Mouse (Mus musculus) testis, adult 2 months (tissue): ENCODE data around the gene Ankzf1. TPM values are rescaled to one million over a fixed set of nuclear protein-coding genes. Genes with fewer than 3 reads are reported as not detected.

Source experiments
- H3K27ac ChIP-seq: fragments of 200-500 bp; 2 replicates; pipeline ENCODE4 v1.5.1; 2012; ENCODE audit warnings: low read depth, low read length; ENCODE audit not compliant: control insufficient read depth, insufficient read depth
- H3K27me3 ChIP-seq: fragments of 200-500 bp; 2 replicates; pipeline ENCODE4 v1.6.1; 2012; ENCODE audit warnings: mild to moderate bottlenecking, low read length, moderate library complexity; ENCODE audit not compliant: control insufficient read depth, insufficient read depth
- H3K36me3 ChIP-seq: fragments of 200-500 bp; 2 replicates; pipeline ENCODE4 v1.6.1; 2012; ENCODE audit warnings: mild to moderate bottlenecking, low read length; ENCODE audit not compliant: control insufficient read depth, insufficient read depth
- H3K4me1 ChIP-seq: fragments of 200-500 bp; 2 replicates; pipeline ENCODE4 v1.6.1; 2012; ENCODE audit warnings: low read length; ENCODE audit not compliant: control insufficient read depth, insufficient read depth
- H3K4me3 ChIP-seq: fragments of 200-500 bp; 2 replicates; pipeline ENCODE4 v1.5.1; 2012; ENCODE audit warnings: low read depth, mild to moderate bottlenecking, low read length, moderate library complexity, mixed read lengths; ENCODE audit not compliant: control insufficient read depth
- CTCF ChIP-seq: fragments of 200-500 bp; IDR thresholded peaks from 2 replicates; pipeline ENCODE4 v1.5.1; 2012; ENCODE audit warnings: low read depth, mild to moderate bottlenecking, inconsistent platforms, low read length, moderate library complexity; ENCODE audit not compliant: control insufficient read depth, insufficient read depth, insufficient replicate concordance
- POLR2A ChIP-seq: fragments of 200-500 bp; IDR thresholded peaks from 2 replicates; pipeline ENCODE4 v1.6.1; 2012; ENCODE audit warnings: low read depth, mild to moderate bottlenecking, inconsistent platforms, low read length, moderate library complexity; ENCODE audit not compliant: control insufficient read depth
- polyA plus RNA-seq: library from polyadenylated mRNA; depleted of rRNA; stranded (reverse); fragments of >200 nt; gene quantifications from 2 replicates; pipeline ENCODE4 v1.2.3, GENCODE M21; 2012

Ankzf1 gene
- polyA plus RNA-seq, 1 experiment = 5.4 TPM

DNA sequence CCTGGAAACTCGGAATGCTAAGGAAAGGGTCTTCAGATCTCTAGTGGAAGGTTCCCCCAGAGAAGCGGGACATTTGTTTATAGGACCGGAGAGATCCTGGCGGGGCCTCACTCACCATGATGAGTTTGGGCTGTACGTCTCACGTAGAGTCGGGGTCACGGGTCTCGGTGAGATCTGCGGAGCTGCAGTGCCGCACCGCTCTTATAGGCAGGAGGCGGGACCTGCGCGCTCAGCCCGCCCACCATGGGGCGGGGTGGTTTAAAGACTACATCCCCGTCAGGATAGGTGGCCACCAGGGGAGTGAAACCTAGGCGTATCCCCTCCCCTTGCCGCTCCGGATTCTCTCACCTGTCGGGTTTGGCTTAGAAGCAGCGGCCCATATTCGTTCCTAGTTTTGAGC lies 27.1 kb downstream of the Ankzf1 start:
- Histone ChIP-seq H3K4me3 (peak overlapping the region; percentile 82), H3K27me3 (peaks cover 4% of the 10 kb centered on the region), H3K36me3 (no peaks in the 10 kb centered on the region), H3K27ac (no peak overlapping the region), H3K4me1 (peaks cover 18% of the 10 kb centered on the region)
- TF ChIP-seq POLR2A = peak; percentile 63; the same call in 1 of the 2 replicates
- TF ChIP-seq CTCF = no peak

- peak within 1 kb of the TSS; percentile 82 for H3K4me3 ChIP-seq
- H3K27me3 ChIP-seq = peaks cover 4% of the 10 kb centered on the region
- H3K4me1 ChIP-seq = peaks cover 18% of the 10 kb centered on the region
- H3K36me3 ChIP-seq = no peaks in the 10 kb centered on the region
- TF ChIP-seq POLR2A (no peak), CTCF (no peak)
- H3K27ac ChIP-seq = no peak within 1 kb of the TSS
These were observed 27.6 kb downstream of the Ankzf1 start, which contains the start of gene Tuba4a for GRCm38 (mm10) chr1:75219531-75219930. TSS of gene Tuba4a (minus strand) at chr1:75219865.

DNA sequence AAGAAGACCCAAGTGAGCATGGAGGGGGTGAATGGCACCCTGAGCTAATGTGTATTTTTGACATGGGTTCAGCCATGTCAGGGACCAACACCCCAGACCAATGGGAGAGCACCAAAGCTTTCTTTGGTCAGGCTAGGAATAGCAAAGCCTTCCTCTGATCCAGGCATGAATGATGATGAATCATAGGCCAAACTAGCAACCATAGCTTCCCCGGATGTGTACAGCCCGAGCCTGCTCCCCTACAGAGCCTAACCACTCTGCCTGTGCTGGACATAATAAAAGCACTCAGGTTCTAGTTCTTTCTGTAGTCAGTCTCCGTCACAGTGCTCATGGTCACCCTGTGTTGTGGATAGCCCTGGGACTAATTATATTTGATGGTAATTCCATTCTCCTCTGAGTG lies 29.6 kb downstream of the Ankzf1 start:
- Histone ChIP-seq H3K36me3 (no peaks in the 10 kb centered on the region), H3K4me3 (no peak overlapping the region), H3K27ac (no peak overlapping the region), H3K27me3 (peaks cover 4% of the 10 kb centered on the region), H3K4me1 (peaks cover 18% of the 10 kb centered on the region)
- TF ChIP-seq CTCF = no peak
- TF ChIP-seq POLR2A = no peak

DNA sequence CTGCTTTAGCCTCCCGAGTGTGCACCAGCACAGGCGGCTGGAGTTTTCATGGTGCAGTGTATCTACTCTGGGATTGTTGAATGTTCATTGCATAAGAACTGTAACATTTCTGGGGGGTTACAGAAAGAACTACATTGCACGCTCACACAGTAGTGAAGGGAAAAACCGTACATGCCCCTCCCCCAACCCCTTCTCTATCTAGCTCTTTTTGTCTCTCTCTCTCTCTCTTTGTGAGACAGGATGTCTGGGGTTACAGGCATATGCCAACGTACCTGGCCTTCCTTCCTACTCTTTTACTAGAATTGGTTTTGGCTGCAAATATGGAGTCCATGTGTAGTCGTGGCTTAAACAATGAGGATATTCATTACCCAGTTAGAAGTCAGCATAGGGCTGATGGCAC lies 31.0 kb downstream of the Ankzf1 start:
- Histone ChIP-seq H3K4me1 (peaks cover 16% of the 10 kb centered on the region), H3K27ac (no peak overlapping the region), H3K36me3 (no peaks in the 10 kb centered on the region), H3K4me3 (no peak overlapping the region), H3K27me3 (peaks cover 4% of the 10 kb centered on the region)
- TF ChIP-seq CTCF (no peak), POLR2A (no peak)

DNA sequence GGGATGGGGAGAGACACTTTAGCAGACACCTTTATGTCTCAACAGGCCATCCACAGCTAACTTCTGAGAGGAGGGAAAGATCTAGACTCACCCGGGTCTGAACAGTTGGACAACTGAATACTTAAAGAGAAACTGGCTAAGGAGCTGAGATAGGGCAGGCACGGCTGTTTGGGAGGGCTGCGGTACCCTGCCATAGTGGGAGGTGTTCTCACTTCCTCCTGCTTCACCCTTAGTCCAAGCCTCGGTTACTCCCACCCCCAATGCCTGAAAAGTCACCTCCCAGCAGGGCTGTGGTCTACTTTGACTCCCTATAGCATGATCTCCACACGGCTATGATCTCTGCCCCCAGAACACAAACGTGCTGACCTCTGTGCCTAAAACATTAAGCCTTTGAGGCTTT lies 31.6 kb downstream of the Ankzf1 start:
- H3K27ac ChIP-seq = no peak overlapping the region
- H3K36me3 ChIP-seq = no peaks in the 10 kb centered on the region
- H3K4me3 ChIP-seq = no peak overlapping the region
- peaks cover 2% of the 10 kb centered on the region for H3K27me3 ChIP-seq
- peaks cover 9% of the 10 kb centered on the region for H3K4me1 ChIP-seq
- no peak for TF ChIP-seq CTCF
- TF ChIP-seq POLR2A = no peak

GRCm38 (mm10) chr1:75225473-75225872 lies 33.5 kb downstream of the Ankzf1 start:
- H3K27me3 ChIP-seq = no peaks in the 10 kb centered on the region; the same call in 1 of the 2 replicates
- H3K4me1 ChIP-seq = no peaks in the 10 kb centered on the region
- TF ChIP-seq POLR2A (no peak), CTCF (no peak)
- H3K4me3 ChIP-seq = no peak overlapping the region
- no peak overlapping the region for H3K27ac ChIP-seq
- no peaks in the 10 kb centered on the region for H3K36me3 ChIP-seq

- TF ChIP-seq POLR2A (no peak), CTCF (no peak)
- Histone ChIP-seq H3K27me3 (no peaks in the 10 kb centered on the region), H3K36me3 (no peaks in the 10 kb centered on the region), H3K4me3 (no peak overlapping the region), H3K4me1 (no peaks in the 10 kb centered on the region), H3K27ac (no peak overlapping the region)
These were observed 34.2 kb downstream of the Ankzf1 start for GRCm38 (mm10) chr1:75226138-75226537.

DNA sequence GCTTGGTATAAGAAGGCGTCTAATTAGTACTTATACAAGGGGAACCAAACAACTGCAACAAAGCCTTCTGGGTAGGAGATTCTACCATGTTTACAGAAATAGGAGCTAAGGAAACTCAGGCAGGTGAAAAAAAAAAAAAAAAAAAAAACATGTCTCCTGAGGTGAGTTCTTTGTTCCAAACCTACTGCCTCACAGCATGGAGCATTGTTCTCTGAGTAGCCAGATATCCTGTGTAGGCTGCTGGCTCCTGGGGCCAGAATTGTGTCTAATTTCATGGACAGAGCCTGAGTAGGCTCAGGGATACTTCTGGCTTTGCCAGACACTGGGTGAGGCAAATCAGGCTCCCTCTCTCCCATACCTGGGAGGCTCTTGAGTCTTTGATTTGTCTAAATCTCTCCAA lies 35.7 kb downstream of the Ankzf1 start:
- Histone ChIP-seq H3K4me3 (no peak overlapping the region), H3K36me3 (no peaks in the 10 kb centered on the region), H3K4me1 (no peaks in the 10 kb centered on the region), H3K27ac (no peak overlapping the region), H3K27me3 (no peaks in the 10 kb centered on the region)
- TF ChIP-seq POLR2A (no peak), CTCF (no peak)
